Mouse (Mus musculus): ENCODE measurements around the gene Gtf2e1.

- TF ChIP-seq MYOG (IDR thresholded peaks at IDR 0.05; ENCODE audit: control insufficient read depth in 1 of 3, insufficient read depth in 1 of 3, insufficient read length in 2 of 3, low read depth in 2 of 3) = no peak
- TF ChIP-seq USF1 (IDR thresholded peaks at IDR 0.05; ENCODE audit: low read depth) = no peak
- no peak for TF ChIP-seq POLR2A (IDR thresholded peaks at IDR 0.05; ENCODE audit: insufficient read length, low read depth)
- TF ChIP-seq MYOD1 (IDR thresholded peaks at IDR 0.05; ENCODE audit: control insufficient read depth in 1 of 3, insufficient read length in 2 of 3, low read depth in 2 of 3) = no peak
- TF ChIP-seq TCF12 (IDR thresholded peaks at IDR 0.05; ENCODE audit: insufficient read depth, poor library complexity, severe bottlenecking) = no peak
- no peak for TF ChIP-seq MAX (IDR thresholded peaks at IDR 0.05; ENCODE audit: low read depth)
- TF ChIP-seq POLR2AphosphoS2 (IDR thresholded peaks at IDR 0.05; ENCODE audit: insufficient read length, low read depth) = no peak
- no peak for TF ChIP-seq CEBPB (IDR thresholded peaks at IDR 0.05; ENCODE audit: insufficient read depth, poor library complexity, severe bottlenecking)
- no peak for TF ChIP-seq SRF (IDR thresholded peaks at IDR 0.05; ENCODE audit: control insufficient read depth, insufficient read length, low read depth)
Observed at GRCm38 (mm10) chr16:37550266-37550665, 10.7 kb upstream of the Gtf2e1 start.
